Mouse (Mus musculus): ENCODE measurements at regions not wholly inside any gene's neighbourhood (a gene's known extent, or its start where the extent isn't known, plus 50 kb on each side); places are given as distances from the start of the nearest gene placed in this dataset.

- DNase-seq (ENCODE audit: extremely low spot score): no peak
Observed at GRCm38 (mm10) chr19:14795910-14796309, 198.1 kb upstream of the Tle4 start.

- no peak for DNase-seq (ENCODE audit: extremely low spot score)
Observed at GRCm38 (mm10) chr19:14789992-14790391, 192.1 kb upstream of the Tle4 start.

- DNase-seq (ENCODE audit: extremely low spot score): no peak
Observed at GRCm38 (mm10) chr19:14788630-14789029, 190.8 kb upstream of the Tle4 start.

GRCm38 (mm10) chr19:14786868-14787267 lies 189.0 kb upstream of the Tle4 start:
- no peak for DNase-seq (ENCODE audit: extremely low spot score)

- DNase-seq (ENCODE audit: extremely low spot score): peak; percentile 39
Observed at GRCm38 (mm10) chr19:14785661-14786060, 187.8 kb upstream of the Tle4 start.

- DNase-seq (ENCODE audit: extremely low spot score): no peak
Observed at GRCm38 (mm10) chr19:14777709-14778108, 179.9 kb upstream of the Tle4 start.

- peak; percentile 40 for DNase-seq (ENCODE audit: extremely low spot score)
Observed at GRCm38 (mm10) chr19:14777198-14777597, 179.3 kb upstream of the Tle4 start.

- DNase-seq (ENCODE audit: extremely low spot score): no peak
Observed at GRCm38 (mm10) chr19:14776791-14777190, 178.9 kb upstream of the Tle4 start.

GRCm38 (mm10) chr19:14772794-14773193 lies 174.9 kb upstream of the Tle4 start:
- no peak for DNase-seq (ENCODE audit: extremely low spot score)

- DNase-seq (ENCODE audit: extremely low spot score): no peak
Observed at GRCm38 (mm10) chr19:14752646-14753045, 154.8 kb upstream of the Tle4 start.

- DNase-seq (ENCODE audit: extremely low spot score): no peak
Observed at GRCm38 (mm10) chr19:14742361-14742760, 144.5 kb upstream of the Tle4 start.

GRCm38 (mm10) chr19:14740936-14741335 lies 143.1 kb upstream of the Tle4 start:
- DNase-seq (ENCODE audit: extremely low spot score): no peak

GRCm38 (mm10) chr19:14740139-14740538 lies 142.3 kb upstream of the Tle4 start:
- DNase-seq (ENCODE audit: extremely low spot score): no peak

GRCm38 (mm10) chr19:14736514-14736913 lies 138.7 kb upstream of the Tle4 start:
- DNase-seq (ENCODE audit: extremely low spot score): no peak

- no peak for DNase-seq (ENCODE audit: extremely low spot score)
Observed at GRCm38 (mm10) chr19:14725329-14725728, 127.5 kb upstream of the Tle4 start.

GRCm38 (mm10) chr19:14724637-14725036 lies 126.8 kb upstream of the Tle4 start:
- no peak for DNase-seq (ENCODE audit: extremely low spot score)

GRCm38 (mm10) chr19:14705791-14706190 lies 107.9 kb upstream of the Tle4 start:
- DNase-seq (ENCODE audit: extremely low spot score): no peak

GRCm38 (mm10) chr19:14701116-14701515 lies 103.3 kb upstream of the Tle4 start:
- no peak for DNase-seq (ENCODE audit: extremely low spot score)

- no peak for DNase-seq (ENCODE audit: extremely low spot score)
Observed at GRCm38 (mm10) chr19:14695369-14695768, 97.5 kb upstream of the Tle4 start.

GRCm38 (mm10) chr19:14692183-14692582 lies 94.3 kb upstream of the Tle4 start:
- DNase-seq (ENCODE audit: extremely low spot score): no peak

GRCm38 (mm10) chr19:14685628-14686027 lies 87.8 kb upstream of the Tle4 start:
- no peak for DNase-seq (ENCODE audit: extremely low spot score)

- no peak for DNase-seq (ENCODE audit: extremely low spot score)
Observed at GRCm38 (mm10) chr19:14684669-14685068, 86.8 kb upstream of the Tle4 start.

GRCm38 (mm10) chr19:14681306-14681705 lies 83.5 kb upstream of the Tle4 start:
- no peak for DNase-seq (ENCODE audit: extremely low spot score)

- no peak for DNase-seq (ENCODE audit: extremely low spot score)
Observed at GRCm38 (mm10) chr19:14679776-14680175, 81.9 kb upstream of the Tle4 start.

GRCm38 (mm10) chr19:14678584-14678983 lies 80.7 kb upstream of the Tle4 start:
- no peak for DNase-seq (ENCODE audit: extremely low spot score)

Data from embryo, embryonic 9.5 days (tissue).